Comparison of ENCODE assay signal across 10 mouse cellular contexts in genomic region chr11:98808417-98808816, GRCm38 (mm10). TPM values are rescaled to one million over a fixed set of nuclear protein-coding genes. Genes with fewer than 3 reads are reported as not detected.
DNase-seq lines count a peak whose midpoint lies in the region; ATAC-seq lines count a peak whose summit lies in the region.
"Had no signal": no experiment of that assay in that cellular context is flagged by ENCODE, and none has a peak within 500 bp of the region (broad histone marks: within the 10 kb centered on the region; RNA-seq: fewer than 3 reads in every experiment).

No protein-coding gene starts in this region.

- H3K4me1 ChIP-seq in forebrain, embryonic 12.5 days: peaks cover 22% of the 10 kb centered on the region
- peaks cover 8% of the 10 kb centered on the region for H3K4me1 ChIP-seq in forebrain, embryonic 14.5 days (ENCODE audit: control insufficient read depth, insufficient read depth, low read length)
- peaks cover 43% of the 10 kb centered on the region for H3K4me1 ChIP-seq in liver, embryonic 12.5 days
- peaks cover 20% of the 10 kb centered on the region for H3K4me1 ChIP-seq in hindbrain, embryonic 16.5 days (ENCODE audit: control insufficient read depth, insufficient read depth, low read depth, low read length)
- peaks cover 16% of the 10 kb centered on the region for H3K4me1 ChIP-seq in neural tube, embryonic 12.5 days

- no peaks in the 10 kb centered on the region for H3K27me3 ChIP-seq in forebrain, embryonic 12.5 days
- no peaks in the 10 kb centered on the region for H3K27me3 ChIP-seq in forebrain, embryonic 14.5 days (replicated peaks; ENCODE audit: control insufficient read depth, insufficient read depth, low read length)
- H3K27me3 ChIP-seq in liver, embryonic 12.5 days (replicated peaks): no peaks in the 10 kb centered on the region
- no peaks in the 10 kb centered on the region for H3K27me3 ChIP-seq in hindbrain, embryonic 16.5 days (replicated peaks; ENCODE audit: control insufficient read depth, insufficient read depth, low read length)
- no peaks in the 10 kb centered on the region for H3K27me3 ChIP-seq in neural tube, embryonic 12.5 days (replicated peaks)

- no peak overlapping the region for H3K4me3 ChIP-seq in forebrain, embryonic 12.5 days (replicated peaks)
- no peak overlapping the region for H3K4me3 ChIP-seq in forebrain, embryonic 14.5 days (ENCODE audit: low read depth, low read length)
- peak overlapping the region; percentile 88 for H3K4me3 ChIP-seq in liver, embryonic 12.5 days
- no peak overlapping the region for H3K4me3 ChIP-seq in hindbrain, embryonic 16.5 days (ENCODE audit: low read length)
- H3K4me3 ChIP-seq in neural tube, embryonic 12.5 days: no peak overlapping the region

- H3K27ac ChIP-seq in forebrain, embryonic 12.5 days: 0 out of 2 replicates have a peak overlapping the region, but pooled peaks have one; percentile 36
- no peak overlapping the region for H3K27ac ChIP-seq in forebrain, embryonic 14.5 days (ENCODE audit: low read depth, low read length)
- H3K27ac ChIP-seq in liver, embryonic 12.5 days: peak overlapping the region; percentile 97
- H3K27ac ChIP-seq in hindbrain, embryonic 16.5 days (ENCODE audit: low read depth, low read length): no peak overlapping the region
- H3K27ac ChIP-seq in neural tube, embryonic 12.5 days: no peak overlapping the region

- peaks cover 69% of the 10 kb centered on the region for H3K36me3 ChIP-seq in forebrain, embryonic 12.5 days (replicated peaks)
- peaks cover 69% of the 10 kb centered on the region for H3K36me3 ChIP-seq in forebrain, embryonic 14.5 days (ENCODE audit: control insufficient read depth, insufficient read depth, low read length)
- H3K36me3 ChIP-seq in liver, embryonic 12.5 days: peaks cover 73% of the 10 kb centered on the region
- H3K36me3 ChIP-seq in hindbrain, embryonic 16.5 days (ENCODE audit: control insufficient read depth, insufficient read depth, low read length): peaks cover 34% of the 10 kb centered on the region
- H3K36me3 ChIP-seq in neural tube, embryonic 12.5 days: peaks cover 64% of the 10 kb centered on the region

- ATAC-seq in forebrain, embryonic 12.5 days (ENCODE audit: low FRiP score): no peak
- ATAC-seq in forebrain, embryonic 14.5 days: no peak
- no peak for ATAC-seq in liver, embryonic 12.5 days
- ATAC-seq in hindbrain, embryonic 16.5 days: no peak
- no peak for ATAC-seq in neural tube, embryonic 12.5 days (ENCODE audit: low FRiP score, low read depth)

- DNase-seq in forebrain, embryonic 14.5 days (ENCODE audit: low spot score): no peak
- DNase-seq in liver: no peak
- DNase-seq in adrenal gland, postnatal 36 days: no peak
- no peak for DNase-seq in lung, postnatal 25 days (ENCODE audit: low spot score)
- DNase-seq: cerebellum, adult 9-11 months; gastrocnemius, postnatal 10 days had no signal

- H3K4me2 ChIP-seq in forebrain, embryonic 12.5 days: no peak overlapping the region
- H3K4me2 ChIP-seq in forebrain, embryonic 14.5 days (ENCODE audit: low read length): no peak overlapping the region
- H3K4me2 ChIP-seq in liver, embryonic 12.5 days: peak overlapping the region; percentile 74
- H3K4me2 ChIP-seq in hindbrain, embryonic 16.5 days (ENCODE audit: low read length): no peak overlapping the region
- peak overlapping the region; percentile 79 for H3K4me2 ChIP-seq in neural tube, embryonic 12.5 days (replicated peaks)

- H3K9me3 ChIP-seq in forebrain, embryonic 12.5 days: no peaks in the 10 kb centered on the region
- no peaks in the 10 kb centered on the region for H3K9me3 ChIP-seq in forebrain, embryonic 14.5 days (replicated peaks; ENCODE audit: control insufficient read depth, low read length)
- no peaks in the 10 kb centered on the region for H3K9me3 ChIP-seq in liver, embryonic 12.5 days (replicated peaks)
- H3K9me3 ChIP-seq in hindbrain, embryonic 16.5 days (ENCODE audit: control insufficient read depth, low read length): no peaks in the 10 kb centered on the region
- H3K9me3 ChIP-seq in neural tube, embryonic 12.5 days: no peaks in the 10 kb centered on the region

- H3K9ac ChIP-seq in forebrain, embryonic 12.5 days: no peak overlapping the region
- H3K9ac ChIP-seq in forebrain, embryonic 14.5 days (ENCODE audit: low read length): no peak overlapping the region
- peak overlapping the region; percentile 94; the same call in 1 of the 2 replicates for H3K9ac ChIP-seq in liver, embryonic 12.5 days
- 0 out of 2 replicates have a peak overlapping the region, but pooled peaks have one; percentile 13 for H3K9ac ChIP-seq in hindbrain, embryonic 16.5 days (ENCODE audit: low read depth, low read length)
- H3K9ac ChIP-seq in neural tube, embryonic 12.5 days: no peak overlapping the region

- 76% methylated on average over 2 of the region's 2 CpGs for WGBS in forebrain, embryonic 12.5 days
- 76% methylated on average over 2 of the region's 2 CpGs for WGBS in forebrain, embryonic 14.5 days
- WGBS in liver, embryonic 12.5 days (ENCODE audit: insufficient replicate concordance): 77% methylated on average over 2 of the region's 2 CpGs
- 65% methylated on average over 2 of the region's 2 CpGs for WGBS in hindbrain, embryonic 16.5 days
- 86% methylated on average over 2 of the region's 2 CpGs for WGBS in neural tube, embryonic 12.5 days

RNA-seq across cellular contexts. Expression of gene Casc3, which starts 3.7 kb away (rescaled TPM):
- polyA plus RNA-seq in forebrain, embryonic 12.5 days (2016; fragmentation: Nextera tagmentation; extraction: Ambion mirVana): 63.2 and 67.4 TPM in 2 replicates
- 41.0 and 45.0 TPM in 2 replicates for polyA plus RNA-seq in forebrain, embryonic 14.5 days (2014; fragmentation: Nextera tagmentation; extraction: Ambion mirVana)
- 26.4 and 29.7 TPM in 2 replicates for polyA plus RNA-seq in liver, embryonic 12.5 days (2016; fragmentation: Nextera tagmentation; extraction: Ambion mirVana)
- polyA plus RNA-seq in hindbrain, embryonic 16.5 days (2015; fragmentation: Nextera tagmentation; extraction: Ambion mirVana): 41.7 and 49.2 TPM in 2 replicates
- polyA plus RNA-seq in neural tube, embryonic 12.5 days (2016; fragmentation: Nextera tagmentation; extraction: Ambion mirVana): 65.1 and 68.5 TPM in 2 replicates
- total RNA-seq in adrenal gland, postnatal 36 days (2021): 10 to 100 TPM; 29.6 to 34.3 TPM

RNA-seq across cellular contexts. Expression of gene Msl1, which starts 13.1 kb away (rescaled TPM):
- polyA plus RNA-seq in forebrain, embryonic 12.5 days (2016; fragmentation: Nextera tagmentation; extraction: Ambion mirVana): 39.3 and 39.9 TPM in 2 replicates
- 19.3 and 20.5 TPM in 2 replicates for polyA plus RNA-seq in forebrain, embryonic 14.5 days (2014; fragmentation: Nextera tagmentation; extraction: Ambion mirVana)
- polyA plus RNA-seq in liver, embryonic 12.5 days (2016; fragmentation: Nextera tagmentation; extraction: Ambion mirVana): 11.5 and 11.7 TPM in 2 replicates
- 28.2 and 28.6 TPM in 2 replicates for polyA plus RNA-seq in hindbrain, embryonic 16.5 days (2015; fragmentation: Nextera tagmentation; extraction: Ambion mirVana)
- polyA plus RNA-seq in neural tube, embryonic 12.5 days (2016; fragmentation: Nextera tagmentation; extraction: Ambion mirVana): 37.0 and 40.8 TPM in 2 replicates
- 100 to 1,000 TPM in 1 of 2 experiments, 10 to 100 TPM in 1; 94.2 to 106 TPM for total RNA-seq in adrenal gland, postnatal 36 days (2021)

RNA-seq across cellular contexts. Expression of gene Rapgefl1, which starts 28.2 kb away (rescaled TPM):
- 1.5 and 1.6 TPM in 2 replicates for polyA plus RNA-seq in forebrain, embryonic 12.5 days (2016; fragmentation: Nextera tagmentation; extraction: Ambion mirVana)
- polyA plus RNA-seq in forebrain, embryonic 14.5 days (2014; fragmentation: Nextera tagmentation; extraction: Ambion mirVana): 3.0 and 4.5 TPM in 2 replicates
- polyA plus RNA-seq in liver, embryonic 12.5 days (2016; fragmentation: Nextera tagmentation; extraction: Ambion mirVana): 0.21 and 0.24 TPM in 2 replicates
- 11.6 and 13.0 TPM in 2 replicates for polyA plus RNA-seq in hindbrain, embryonic 16.5 days (2015; fragmentation: Nextera tagmentation; extraction: Ambion mirVana)
- 4.4 and 4.7 TPM in 2 replicates for polyA plus RNA-seq in neural tube, embryonic 12.5 days (2016; fragmentation: Nextera tagmentation; extraction: Ambion mirVana)
- under 1 TPM; 0.46 to 0.69 TPM for total RNA-seq in adrenal gland, postnatal 36 days (2021)

RNA-seq across cellular contexts. Expression of gene Nr1d1, which starts 33.3 kb away (rescaled TPM):
- polyA plus RNA-seq in forebrain, embryonic 12.5 days (2016; fragmentation: Nextera tagmentation; extraction: Ambion mirVana): 2.1 and 2.2 TPM in 2 replicates
- polyA plus RNA-seq in forebrain, embryonic 14.5 days (2014; fragmentation: Nextera tagmentation; extraction: Ambion mirVana): 2.2 and 3.1 TPM in 2 replicates
- 1.3 and 1.4 TPM in 2 replicates for polyA plus RNA-seq in liver, embryonic 12.5 days (2016; fragmentation: Nextera tagmentation; extraction: Ambion mirVana)
- 4.9 and 5.6 TPM in 2 replicates for polyA plus RNA-seq in hindbrain, embryonic 16.5 days (2015; fragmentation: Nextera tagmentation; extraction: Ambion mirVana)
- polyA plus RNA-seq in neural tube, embryonic 12.5 days (2016; fragmentation: Nextera tagmentation; extraction: Ambion mirVana): 1.5 and 2.1 TPM in 2 replicates
- total RNA-seq in adrenal gland, postnatal 36 days (2021): 100 to 1,000 TPM; 116 to 171 TPM

RNA-seq across cellular contexts. Expression of gene Wipf2, which starts 55.0 kb away (rescaled TPM):
- 4.8 and 5.2 TPM in 2 replicates for polyA plus RNA-seq in forebrain, embryonic 12.5 days (2016; fragmentation: Nextera tagmentation; extraction: Ambion mirVana)
- polyA plus RNA-seq in forebrain, embryonic 14.5 days (2014; fragmentation: Nextera tagmentation; extraction: Ambion mirVana): 3.3 and 3.7 TPM in 2 replicates
- polyA plus RNA-seq in liver, embryonic 12.5 days (2016; fragmentation: Nextera tagmentation; extraction: Ambion mirVana): 2.0 and 2.2 TPM in 2 replicates
- 4.1 and 4.2 TPM in 2 replicates for polyA plus RNA-seq in hindbrain, embryonic 16.5 days (2015; fragmentation: Nextera tagmentation; extraction: Ambion mirVana)
- 4.2 and 5.4 TPM in 2 replicates for polyA plus RNA-seq in neural tube, embryonic 12.5 days (2016; fragmentation: Nextera tagmentation; extraction: Ambion mirVana)
- total RNA-seq in adrenal gland, postnatal 36 days (2021): 10 to 100 TPM; 19.8 to 21.1 TPM

Comparison
In these comparisons a context has a peak if more than half of its experiments do, and no peak if none do; other contexts are left out.
1. H3K27ac ChIP-seq: peak in forebrain, embryonic 12.5 days (single experiment) and liver, embryonic 12.5 days (single experiment); none in forebrain, embryonic 14.5 days (single experiment), hindbrain, embryonic 16.5 days (single experiment) and neural tube, embryonic 12.5 days (single experiment).
2. H3K4me2 ChIP-seq: peak in liver, embryonic 12.5 days (single experiment) and neural tube, embryonic 12.5 days (single experiment); none in forebrain, embryonic 12.5 days (single experiment), forebrain, embryonic 14.5 days (single experiment) and hindbrain, embryonic 16.5 days (single experiment).
3. H3K9ac ChIP-seq: peak in liver, embryonic 12.5 days (single experiment) and hindbrain, embryonic 16.5 days (single experiment); none in forebrain, embryonic 12.5 days (single experiment), forebrain, embryonic 14.5 days (single experiment) and neural tube, embryonic 12.5 days (single experiment).